Mouse (Mus musculus) naive thymus-derived CD4-positive, alpha-beta T cell, adult 2 months (primary cell): ENCODE data around the gene Gstz1.
A peak's percentile ranks its signal among the peaks of the same experiment; 100 is the strongest.
"Not testable (repeated sequence)": the region's sequence is repeated elsewhere in the genome, so short reads cannot be mapped to it uniquely, and the experiment has no call there.

Experiments
- DNase-seq: peaks from one replicate; pipeline ENCODE4 v3.0.0-alpha.2; 2011; ENCODE audit warnings: low read depth

The Gstz1 gene

DNA sequence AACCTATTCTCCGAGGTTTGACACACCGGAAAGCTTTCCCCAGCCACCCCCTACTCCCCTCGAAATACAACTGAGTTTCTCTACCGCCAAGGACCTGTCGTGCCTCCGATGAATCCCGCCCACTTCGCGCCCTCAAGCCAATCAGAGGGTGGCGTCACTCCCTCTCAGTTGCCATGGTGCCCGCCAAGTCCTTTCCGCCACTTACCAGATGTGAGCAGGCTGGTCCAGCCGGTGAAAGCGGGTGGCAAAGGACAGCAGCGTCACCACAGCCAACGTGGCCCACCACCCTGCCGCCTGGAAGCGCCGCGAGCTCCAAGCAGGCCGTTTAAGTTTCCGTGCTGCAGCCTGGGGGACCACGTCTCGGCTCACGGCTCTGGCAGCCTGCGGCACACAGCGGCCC is at the start of gene Gstz1:
Gene Gstz1 (plus strand): TSS at position 200 of the 400 bp plus-strand sequence.
- DNase-seq: peak; percentile 89

DNA sequence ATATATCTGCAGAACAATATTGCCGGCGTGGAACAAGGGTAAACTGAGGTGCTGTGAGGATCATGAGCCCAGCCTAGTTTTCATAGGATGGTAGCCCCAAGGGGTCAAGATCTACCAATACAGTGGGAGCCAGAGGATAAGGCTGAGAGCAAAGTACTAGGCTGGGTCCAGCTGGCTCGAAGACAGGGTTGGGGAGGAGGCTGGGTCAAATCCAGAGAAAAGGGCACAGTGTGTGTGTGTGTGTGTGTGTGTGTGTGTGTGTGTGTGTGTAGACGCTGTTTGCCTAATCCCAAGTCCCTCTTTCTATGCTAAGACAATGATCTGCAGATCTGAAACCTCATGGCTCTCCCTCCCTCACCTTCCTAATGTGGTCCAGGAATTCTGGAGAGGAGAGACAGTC is 46.6 kb upstream of the Gstz1 start:
- no peak for DNase-seq

DNA sequence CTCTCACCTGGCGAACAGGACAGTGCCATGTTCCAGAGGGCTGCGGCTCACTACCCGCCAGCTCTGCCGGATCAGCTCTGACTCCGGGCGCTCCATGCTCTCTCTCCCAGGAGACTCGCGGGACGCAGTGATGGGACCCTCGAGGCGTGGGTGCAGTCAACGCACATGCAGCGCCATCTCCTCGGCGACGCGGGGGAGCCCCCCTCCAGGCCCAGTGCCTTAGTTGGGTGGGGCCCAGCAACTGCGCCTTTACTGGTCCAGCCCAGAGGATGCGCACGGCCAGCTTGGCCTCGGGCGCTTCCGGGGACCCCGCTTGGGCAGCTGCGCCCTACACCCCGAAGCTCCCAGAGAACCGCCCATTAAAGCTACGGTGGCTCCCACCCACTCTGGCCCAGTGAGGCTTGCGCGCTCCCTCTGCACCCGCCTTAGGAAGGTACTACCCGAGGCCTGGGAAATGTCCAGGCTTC is 44.8 kb upstream of the Gstz1 start, which contains the start of gene Ngb:
Gene Ngb (minus strand): TSS at position 375 of the 467 bp plus-strand sequence.
- DNase-seq: no peak

DNA sequence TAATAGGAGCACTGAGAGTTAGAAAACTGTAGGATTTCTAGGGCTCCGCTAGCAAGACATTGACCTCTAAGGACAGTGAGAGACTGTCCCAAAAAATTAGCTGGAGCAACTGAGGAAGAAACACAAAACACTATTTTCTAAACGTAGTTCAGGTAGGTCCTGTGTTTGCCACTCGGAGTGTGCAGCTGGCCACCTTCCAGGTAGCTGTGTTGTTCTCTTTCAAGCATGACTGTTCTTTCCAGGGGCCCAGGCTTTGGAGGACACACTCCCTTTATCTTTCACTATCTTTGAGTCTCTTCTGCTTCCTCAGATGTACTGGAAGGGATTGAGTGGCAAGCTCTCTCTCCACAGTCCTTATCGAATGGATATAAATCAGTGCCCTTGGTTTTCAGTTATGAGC is 43.5 kb upstream of the Gstz1 start:
- DNase-seq: no peak

DNA sequence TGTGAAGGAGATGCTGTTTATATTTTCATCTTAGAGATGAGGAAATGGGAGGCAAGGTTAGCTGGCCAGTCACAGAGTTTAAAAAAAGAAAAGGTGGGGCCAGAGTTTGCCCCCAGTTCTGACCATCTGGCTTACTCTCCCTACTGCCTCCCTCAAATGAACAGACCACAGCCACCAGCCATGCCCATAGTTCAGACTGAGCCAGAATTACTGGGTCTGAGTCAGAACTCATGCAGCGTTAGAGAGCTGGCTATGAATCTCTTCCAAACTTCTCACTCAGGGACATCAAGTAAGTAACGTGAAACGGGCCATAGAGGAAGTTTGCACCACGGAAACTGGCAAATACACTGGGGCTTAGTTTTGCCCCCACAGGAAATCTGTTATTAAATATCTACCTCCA is 42.2 kb upstream of the Gstz1 start:
- DNase-seq: no peak

DNA sequence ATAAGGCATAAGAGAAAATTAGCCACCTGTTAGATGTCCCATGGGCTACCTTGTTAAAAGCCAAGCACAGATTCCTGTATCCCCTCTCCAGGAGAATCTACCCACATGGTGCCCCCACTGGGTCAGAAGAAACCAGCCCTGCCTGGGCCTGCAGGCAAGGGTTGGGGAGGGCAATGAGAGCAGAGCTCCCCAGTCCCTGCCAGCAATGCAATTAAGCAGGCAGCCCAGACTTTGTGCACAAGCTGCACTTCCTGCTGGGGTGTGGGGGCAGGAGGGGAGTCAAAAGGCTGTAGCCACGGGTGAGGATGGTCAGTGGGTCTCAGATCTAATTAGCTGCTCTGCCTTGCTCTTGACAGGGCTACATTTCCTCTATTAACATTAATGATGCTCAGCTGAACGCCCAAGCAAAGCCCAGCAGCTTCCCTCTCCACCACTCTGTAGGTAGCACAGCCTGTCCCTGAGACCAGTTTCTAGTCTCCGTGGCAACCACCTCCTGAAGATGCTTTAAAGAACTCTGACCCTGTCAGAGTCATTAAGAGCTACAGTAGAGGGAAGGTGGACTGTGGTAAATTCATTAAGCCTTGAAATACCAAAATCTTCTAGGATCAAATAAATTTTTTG is 39.5 kb upstream of the Gstz1 start:
- DNase-seq: no peak

DNA sequence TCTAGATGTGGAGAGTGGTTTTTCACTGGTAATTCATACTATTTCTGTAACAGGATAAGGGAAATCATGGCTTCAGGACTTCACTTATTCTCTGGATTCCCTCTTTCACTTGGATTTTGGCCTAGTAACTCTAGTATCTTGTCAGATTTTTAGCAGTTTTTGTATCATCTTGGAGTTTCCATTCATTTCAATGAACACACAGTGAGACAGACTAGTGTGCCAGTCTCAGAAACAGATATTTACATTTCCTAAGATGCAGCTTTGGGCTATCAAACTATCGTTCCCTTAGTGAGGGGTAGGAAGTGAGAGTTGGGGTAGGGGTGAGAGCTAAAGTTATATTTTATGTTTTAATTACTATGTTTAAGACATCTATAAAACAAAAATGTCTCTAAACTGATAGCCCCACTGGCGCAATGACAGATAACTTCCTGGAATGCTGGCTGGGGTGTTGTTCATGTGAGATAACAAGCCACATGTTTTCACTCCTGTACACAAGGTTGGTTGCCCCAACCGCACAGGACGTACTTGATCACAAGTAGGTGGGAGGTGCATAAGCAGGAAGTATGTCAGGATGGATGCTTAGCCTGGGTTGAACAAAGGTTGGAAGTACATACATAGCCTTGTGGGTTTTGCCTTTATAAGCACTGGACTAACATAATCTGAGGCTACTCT is 24.9 kb upstream of the Gstz1 start:
- no peak for DNase-seq

DNA sequence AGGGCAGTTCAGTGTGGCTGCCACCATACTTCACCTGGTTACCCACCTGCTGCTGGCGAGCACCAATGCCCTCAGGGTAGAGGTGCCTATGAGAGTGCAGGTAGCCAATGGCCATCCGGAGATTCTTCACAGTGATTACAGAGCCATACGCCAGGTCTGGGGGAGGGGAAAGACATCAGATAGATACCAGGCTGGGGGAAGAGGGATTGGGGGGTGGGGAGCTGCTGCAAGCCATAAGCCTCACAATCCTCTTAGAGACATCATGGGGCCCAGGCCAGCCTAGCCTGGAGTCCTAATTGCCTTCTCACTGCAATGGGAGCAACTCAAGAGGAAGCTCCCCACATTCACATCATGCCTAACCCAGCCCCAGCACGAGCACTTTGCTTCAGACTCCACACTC is 19.7 kb upstream of the Gstz1 start:
- DNase-seq: no peak

DNA sequence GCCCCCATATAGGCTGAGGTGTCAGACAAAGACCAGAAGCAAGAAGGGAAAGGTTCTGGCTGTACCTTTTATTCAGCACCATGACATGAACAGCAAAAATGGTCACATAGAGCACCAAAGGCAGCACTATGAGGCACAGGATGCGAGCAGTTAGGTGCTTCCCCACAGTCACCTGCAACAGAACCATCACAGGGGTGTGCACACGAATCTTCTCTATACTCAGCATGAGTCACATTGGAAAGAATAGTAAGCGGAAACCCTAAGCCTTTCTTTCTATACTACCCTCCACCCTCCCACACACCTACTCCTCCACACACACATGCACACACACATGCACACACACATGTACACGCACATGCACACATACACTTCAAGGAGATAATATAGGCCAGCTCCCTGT is 16.7 kb upstream of the Gstz1 start:
- DNase-seq: peak; percentile 10

DNA sequence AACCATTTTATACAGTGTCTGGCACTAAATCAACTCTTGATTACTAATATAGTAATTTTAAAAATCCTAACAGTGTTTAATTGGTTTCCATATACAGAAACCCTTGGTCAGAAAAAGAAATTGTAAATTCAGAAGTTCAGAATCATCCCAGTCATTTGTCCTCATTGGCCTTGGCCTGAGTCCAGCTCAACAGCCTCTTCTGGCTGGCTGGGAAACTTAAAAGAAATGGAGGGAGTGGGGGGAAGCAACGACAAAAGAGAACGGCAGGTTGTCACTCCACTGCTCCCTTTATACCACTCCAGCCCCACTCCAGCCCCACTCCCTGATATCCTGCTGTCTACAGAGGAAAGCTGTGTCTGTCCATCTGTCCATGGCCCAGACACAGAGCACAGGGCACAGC is 15.8 kb upstream of the Gstz1 start:
- DNase-seq: no peak

DNA sequence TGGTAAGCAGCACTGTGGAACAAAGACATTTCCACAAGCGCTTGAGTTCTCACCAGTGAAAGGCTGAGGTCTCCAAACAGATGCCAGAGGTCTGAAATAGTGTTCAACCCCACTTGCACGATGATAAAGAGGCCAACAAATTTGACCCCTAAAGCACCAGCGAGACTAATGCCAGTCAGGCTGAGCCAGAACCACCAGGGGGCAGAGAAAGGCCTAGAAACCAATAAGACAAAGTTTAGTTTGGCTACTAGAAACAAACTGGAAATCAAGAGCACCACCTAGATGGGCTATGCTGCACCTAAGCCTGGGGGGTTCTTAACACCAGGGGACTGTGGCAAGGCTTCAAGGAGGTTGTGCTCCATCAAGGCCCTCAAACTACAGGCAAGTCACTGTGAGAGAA is 15.3 kb upstream of the Gstz1 start:
- DNase-seq: peak; percentile 30

DNA sequence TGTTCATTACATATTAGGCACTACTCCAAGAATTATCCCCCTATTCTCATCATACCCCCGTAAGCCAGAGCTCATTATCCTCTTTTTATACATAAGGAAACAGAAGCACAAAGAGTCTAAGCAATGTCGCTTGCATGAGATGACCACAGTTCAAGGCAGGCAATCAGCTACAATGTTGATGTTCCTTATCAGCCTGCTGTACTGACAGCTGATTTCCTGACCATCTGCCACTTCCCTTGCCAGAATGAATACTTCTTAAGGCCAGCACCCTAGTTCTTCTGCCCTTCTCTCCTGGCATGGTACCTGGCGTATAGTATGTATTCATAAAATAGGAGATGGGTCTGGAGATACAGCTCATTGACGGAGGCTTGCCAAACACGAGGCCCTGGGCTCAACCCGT is 14.8 kb upstream of the Gstz1 start:
- no peak for DNase-seq

DNA sequence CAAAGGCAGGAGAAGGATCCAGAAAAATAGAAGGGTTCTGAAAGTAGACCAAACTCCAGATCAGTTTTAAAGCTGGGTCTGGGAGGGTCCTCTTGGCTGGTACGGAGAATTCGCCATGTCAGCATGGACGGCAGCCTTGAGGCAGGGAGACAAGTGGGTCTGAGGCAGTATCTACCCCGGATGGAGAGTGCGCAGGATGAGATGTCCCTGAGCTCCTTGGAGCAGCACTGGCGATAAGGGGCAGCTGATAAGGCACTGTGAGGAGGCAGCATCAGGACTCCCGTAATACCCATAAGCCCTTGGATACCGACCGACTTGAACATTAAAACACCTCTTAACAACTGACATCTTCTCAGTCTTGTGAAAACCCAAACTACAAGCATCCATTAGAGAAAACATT is 14.2 kb upstream of the Gstz1 start:
- no peak for DNase-seq

DNA sequence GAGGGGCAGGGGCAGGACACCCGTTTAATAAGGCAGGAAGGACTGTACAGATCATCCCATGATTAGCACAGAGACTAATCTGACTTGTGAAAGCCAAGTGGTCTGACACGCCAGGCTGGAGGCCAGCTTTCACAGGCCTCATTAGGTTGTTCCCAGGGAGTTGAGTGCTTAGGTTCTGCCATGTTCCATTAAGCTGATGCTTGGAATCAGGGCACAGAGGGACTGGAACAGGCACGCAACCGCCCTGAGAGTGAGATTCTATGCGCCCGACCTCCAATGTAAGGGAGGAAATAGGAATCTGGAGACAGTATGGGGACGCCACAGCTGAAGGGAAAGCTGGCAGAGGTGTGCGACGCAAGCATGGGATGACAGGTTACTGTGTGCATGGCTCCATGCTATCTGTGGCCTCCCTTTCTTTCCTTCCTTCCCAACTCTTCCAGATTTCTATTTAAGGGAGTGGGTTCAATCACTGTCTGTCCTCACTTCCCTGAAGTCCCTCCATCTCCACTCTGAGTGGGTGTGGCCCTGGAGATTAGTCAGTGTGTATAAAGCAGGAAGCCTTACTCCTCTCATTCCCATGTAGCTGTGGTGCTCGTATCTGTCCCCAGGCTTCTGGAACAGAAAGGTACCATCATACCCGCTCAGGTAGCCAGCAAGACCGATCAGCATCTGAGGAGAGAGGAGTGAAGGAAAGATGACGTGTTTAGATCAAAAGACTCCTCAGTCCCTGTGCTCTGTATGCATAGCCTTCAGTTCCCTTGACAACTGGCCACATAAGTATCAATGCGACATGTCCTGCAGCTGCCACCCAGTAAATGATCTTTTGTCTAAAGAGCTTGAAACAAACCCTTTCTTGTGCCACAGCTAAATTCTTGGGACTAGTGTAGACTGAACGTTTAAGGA is 9.3 kb upstream of the Gstz1 start:
- no peak for DNase-seq

DNA sequence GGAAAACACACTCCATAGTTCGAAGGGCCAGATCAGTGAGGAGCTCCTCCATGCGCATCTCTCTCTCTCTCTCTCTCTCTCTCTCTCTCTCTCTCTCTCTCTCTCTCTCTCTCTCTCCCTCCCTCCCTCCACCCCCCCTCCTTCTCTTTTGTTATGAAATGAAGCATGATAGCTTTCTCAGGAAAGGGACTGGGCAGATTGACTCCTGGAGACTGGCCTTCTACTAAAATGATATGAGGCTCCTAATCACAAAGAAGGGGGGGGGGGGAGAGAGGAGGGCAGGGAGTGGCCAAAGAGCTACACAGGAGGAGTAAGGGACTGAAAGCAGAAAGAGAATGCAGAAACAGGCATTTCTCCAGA is 8.6 kb upstream of the Gstz1 start:
- no peak for DNase-seq

DNA sequence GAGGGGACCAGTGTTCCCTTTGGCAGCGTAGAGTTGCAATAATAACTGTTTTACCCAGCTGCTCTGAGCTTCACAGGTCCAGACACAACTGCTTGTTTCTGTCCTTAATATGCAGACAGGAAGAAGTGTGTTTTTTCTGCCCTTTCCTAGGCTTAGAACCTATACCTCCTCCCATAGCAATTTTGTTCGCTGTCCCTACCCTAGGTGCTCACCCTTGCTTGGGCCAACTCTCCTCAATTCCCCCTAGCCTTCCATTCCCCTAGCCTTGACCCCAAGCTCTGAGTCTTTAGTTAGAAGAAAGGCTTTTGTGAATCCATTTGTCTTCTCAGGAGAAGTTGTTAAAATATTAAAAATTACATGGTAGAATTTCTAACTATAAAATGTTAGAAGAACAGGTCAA is 8.2 kb upstream of the Gstz1 start:
- DNase-seq: no peak

DNA sequence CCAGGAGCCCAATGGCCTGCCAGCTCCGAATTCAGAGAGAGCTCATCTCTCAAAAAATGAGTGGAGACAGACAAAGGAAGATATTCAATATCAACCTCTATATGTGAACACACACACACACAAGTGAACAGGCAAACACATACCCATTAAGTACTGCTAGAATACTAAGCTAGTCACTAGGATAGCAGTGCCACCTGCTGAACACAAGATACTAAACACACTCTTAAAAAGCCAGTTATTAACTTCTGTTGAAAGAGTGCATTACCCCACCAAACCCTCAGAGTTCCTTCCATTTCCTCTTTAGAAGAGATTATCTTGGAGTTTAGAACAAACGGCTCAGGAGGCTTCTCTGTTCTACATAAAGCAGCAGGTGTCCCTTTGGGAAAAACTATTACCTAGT is 4.8 kb upstream of the Gstz1 start:
- no peak for DNase-seq

DNA sequence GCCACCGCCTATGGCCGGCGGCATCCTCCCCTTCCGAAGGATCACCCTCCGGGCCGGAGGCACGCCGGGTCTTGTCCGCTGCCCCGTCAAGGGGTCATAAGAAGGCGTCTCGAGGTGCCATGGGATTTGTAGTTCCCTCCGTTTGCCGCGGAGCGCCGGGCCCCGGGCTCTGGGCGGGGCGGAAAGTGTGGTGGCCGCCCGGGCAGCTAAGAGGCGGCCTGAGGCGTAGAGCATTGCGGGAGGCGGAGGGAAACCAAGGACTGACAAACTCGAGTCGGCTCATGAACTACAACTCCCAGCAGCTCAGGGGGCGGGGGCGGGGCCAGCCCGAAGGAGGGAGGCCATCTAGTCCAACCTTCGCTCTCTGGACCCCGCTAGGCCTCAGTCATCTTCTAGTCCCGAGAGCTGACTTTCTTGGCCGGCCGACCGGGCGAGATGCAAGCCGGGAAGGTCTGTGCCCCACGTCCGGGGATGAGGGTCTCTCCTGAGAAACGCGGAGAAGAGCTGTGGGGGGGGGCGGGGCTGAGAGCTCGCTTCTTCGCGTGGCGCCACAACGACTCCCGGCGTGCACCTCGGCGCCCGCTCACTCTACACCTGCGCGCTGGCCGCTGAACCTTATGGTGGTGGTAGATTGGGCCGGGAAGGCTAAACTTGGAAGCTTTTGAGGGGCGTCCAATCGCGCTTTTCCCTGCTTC is 577 bp downstream of the Gstz1 start, which contains the start of gene Pomt2:
Gene Pomt2 (minus strand): TSS at position 574 of the 695 bp plus-strand sequence.
- DNase-seq: peak; percentile 95

DNA sequence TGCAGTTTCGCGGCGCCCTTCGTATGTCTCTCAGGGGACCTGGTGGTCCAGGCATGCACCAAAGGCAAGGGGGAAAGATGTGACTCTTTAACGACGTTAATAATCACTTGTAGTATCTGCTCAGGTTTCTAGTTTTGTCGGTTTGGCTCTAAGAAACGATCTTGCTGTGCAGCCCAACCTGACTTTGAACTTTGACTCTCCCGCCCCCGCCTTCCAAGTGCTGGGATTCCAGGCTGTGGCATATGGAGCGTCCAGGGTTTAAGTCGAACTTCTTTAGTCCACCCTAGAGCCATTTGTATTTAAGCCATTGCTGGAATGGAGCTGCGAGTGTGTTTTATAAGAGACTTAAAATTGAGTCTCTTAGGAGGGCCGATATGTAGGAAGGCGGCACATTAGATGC is 1.2 kb downstream of the Gstz1 start:
- no peak for DNase-seq

DNA sequence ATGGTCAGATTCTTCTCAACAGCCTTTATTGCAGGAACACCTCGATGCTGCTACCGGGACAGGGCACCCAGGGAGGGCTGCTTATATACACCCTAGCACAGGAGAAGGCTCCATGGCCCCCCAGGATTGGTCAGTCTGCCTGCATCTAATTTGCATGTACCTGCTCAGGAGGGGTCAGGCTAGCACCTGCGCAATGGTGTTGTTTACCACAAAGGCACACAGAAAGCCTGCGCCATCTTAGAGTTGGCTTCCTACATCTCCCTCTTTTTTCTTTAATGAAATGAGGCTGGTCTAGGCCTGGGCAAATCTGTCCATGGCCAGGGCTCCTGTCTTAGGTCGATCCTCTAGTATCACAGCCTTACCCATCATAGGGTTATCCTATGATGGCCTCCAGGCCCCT is 2.5 kb downstream of the Gstz1 start:
- DNase-seq: no peak

DNA sequence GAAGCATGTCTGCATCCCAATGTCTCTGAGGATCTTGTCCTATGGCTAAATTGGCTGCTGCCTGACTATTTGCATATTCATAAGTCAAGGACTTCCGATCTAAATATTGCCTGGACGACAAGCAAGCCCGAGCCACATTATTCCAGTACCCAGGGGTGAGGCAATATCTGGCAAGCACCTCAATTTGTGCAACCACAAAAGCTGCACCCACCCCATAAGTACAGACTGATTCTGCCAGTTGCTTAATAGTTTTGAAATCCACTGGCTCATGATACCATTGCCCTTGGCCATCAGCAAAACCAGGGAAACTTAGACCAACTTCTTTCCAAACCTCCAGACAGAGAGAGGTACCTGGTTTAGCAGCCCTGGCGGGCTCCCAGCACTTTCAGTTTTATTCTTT is 7.5 kb downstream of the Gstz1 start:
- not testable (repeated sequence) for DNase-seq

DNA sequence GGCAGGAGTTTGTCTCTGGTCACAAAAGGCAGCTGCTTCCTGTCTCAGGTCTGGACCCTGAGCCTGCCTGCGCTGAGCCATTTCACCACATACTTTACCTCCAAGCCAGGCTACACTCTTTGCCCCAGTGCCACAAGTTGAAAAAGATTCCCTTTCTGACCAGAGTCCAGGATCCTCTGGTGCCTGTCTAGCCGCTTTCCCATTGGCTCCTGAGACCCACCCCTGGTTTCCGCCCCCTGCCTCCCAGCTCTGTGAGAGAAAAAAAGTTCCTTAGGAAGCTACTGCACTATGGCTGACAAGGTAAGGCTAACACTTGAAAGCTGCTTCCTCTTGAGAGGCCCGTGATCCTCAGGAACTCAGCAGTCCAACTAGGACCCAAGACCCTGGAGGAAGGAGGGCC is 10.4 kb downstream of the Gstz1 start:
- DNase-seq: no peak
